Mouse (Mus musculus) stomach, embryonic 14.5 days (tissue): ENCODE measurements around the gene Nelfa. TPM values are rescaled to one million over a fixed set of nuclear protein-coding genes. Genes with fewer than 3 reads are reported as not detected.

Source experiments
- ATAC-seq: fragments of 200-750 bp; cut with Nextera tagmentation; 2 replicates; pipeline ENCODE4 v1.8.0; 2017; ENCODE audit warnings: low read depth, moderate TSS enrichment; ENCODE audit not compliant: insufficient number of reproducible peaks, insufficient read depth, low FRiP score
- H3K27ac ChIP-seq: fragments of 300-500 bp; sonication (generic); 2 replicates; pipeline ENCODE4 v1.5.1; 2014; ENCODE audit warnings: mild to moderate bottlenecking, low read length, moderate library complexity, mixed read lengths
- H3K27me3 ChIP-seq: fragments of 300-500 bp; sonication (generic); 2 replicates; pipeline ENCODE4 v1.6.1; 2014; ENCODE audit warnings: low read length, control low read depth, mixed read lengths; ENCODE audit not compliant: control insufficient read depth, insufficient read depth
- H3K36me3 ChIP-seq: fragments of 300-500 bp; sonication (generic); 2 replicates; pipeline ENCODE4 v1.6.1; 2014; ENCODE audit warnings: mild to moderate bottlenecking, control low read depth, low read length, moderate library complexity, mixed read lengths; ENCODE audit not compliant: control insufficient read depth, insufficient read depth
- H3K4me1 ChIP-seq: fragments of 300-500 bp; sonication (generic); 2 replicates; pipeline ENCODE4 v1.6.1; 2014; ENCODE audit warnings: low read length, control low read depth, mixed read lengths; ENCODE audit not compliant: control insufficient read depth, insufficient read depth
- H3K4me2 ChIP-seq: fragments of 300-500 bp; sonication (generic); replicated peaks from 2 replicates; pipeline ENCODE4 v1.6.1; 2014; ENCODE audit warnings: low read depth, low read length, control low read depth
- H3K4me3 ChIP-seq: fragments of 300-500 bp; sonication (generic); 2 replicates; pipeline ENCODE4 v1.5.1; 2014; ENCODE audit warnings: low read depth, low read length, control low read depth
- H3K9ac ChIP-seq: fragments of 300-500 bp; sonication (generic); replicated peaks from 2 replicates; pipeline ENCODE4 v1.6.1; 2014; ENCODE audit warnings: low read depth, mild to moderate bottlenecking, control low read depth, low read length, moderate library complexity, mixed read lengths
- H3K9me3 ChIP-seq: fragments of 300-500 bp; sonication (generic); 2 replicates; pipeline ENCODE4 v1.6.1; 2016; ENCODE audit warnings: low read depth, low read length, control low read depth; ENCODE audit not compliant: control insufficient read depth
- WGBS: fragments of 180-500 bp; shearing (Covaris S2); extraction: QIAGEN DNeasy Blood & Tissue Kit; methylation state at CpG from one replicate; pipeline ENCODE4 v1.1.7; 2014; 5-methylcytosine and 5-hydroxymethylcytosine counted together
- polyA plus RNA-seq: library from polyadenylated mRNA; unstranded; fragments of >200 nt; fragmentation: Nextera tagmentation; extraction: Ambion mirVana; gene quantifications from 2 replicates; pipeline ENCODE4 v1.2.1, GENCODE M21; 2014

Nelfa gene
- polyA plus RNA-seq, 1 experiment from 2014 or later, result 46.7 TPM

GRCm38 (mm10) chr5:33903176-33903575, 33.0 kb downstream of the Nelfa start:
- Histone ChIP-seq H3K4me2 (no peak overlapping the region), H3K4me3 (no peak overlapping the region), H3K9ac (no peak overlapping the region), H3K4me1 (no peaks in the 10 kb centered on the region), H3K36me3 (peaks cover 47% of the 10 kb centered on the region), H3K9me3 (no peaks in the 10 kb centered on the region), H3K27me3 (no peaks in the 10 kb centered on the region), H3K27ac (no peak overlapping the region)
- ATAC-seq, result no peak
- WGBS, result 92% methylated on average over 9 of the region's 9 CpGs

DNA sequence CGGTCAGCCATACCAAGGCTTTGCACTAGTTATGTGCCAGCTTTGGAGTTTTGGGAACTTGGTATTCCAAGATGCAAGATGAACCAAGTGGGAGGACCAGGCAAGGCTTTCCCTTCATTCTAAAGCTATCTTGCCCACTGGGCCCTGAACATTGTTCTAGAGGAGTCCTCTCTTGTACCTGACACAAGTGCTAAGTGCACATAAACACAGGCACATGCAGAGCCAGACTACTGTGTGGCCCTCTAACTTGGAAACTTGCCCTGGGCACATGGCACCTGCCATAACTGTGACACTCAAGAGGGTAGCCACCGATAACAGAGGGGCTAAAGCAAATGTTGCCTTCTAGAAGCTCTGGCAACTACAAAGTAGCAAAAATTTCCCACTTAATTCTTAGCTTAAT, 33.5 kb downstream of the Nelfa start:
- Histone ChIP-seq H3K36me3 (peaks cover 50% of the 10 kb centered on the region), H3K27ac (no peak overlapping the region), H3K4me3 (no peak overlapping the region), H3K4me1 (no peaks in the 10 kb centered on the region), H3K27me3 (no peaks in the 10 kb centered on the region), H3K4me2 (no peak overlapping the region), H3K9me3 (no peaks in the 10 kb centered on the region), H3K9ac (no peak overlapping the region)
- ATAC-seq, result no peak
- WGBS, result 96% methylated on average over 2 of the region's 2 CpGs

GRCm38 (mm10) chr5:33901278-33901677, 34.9 kb downstream of the Nelfa start:
- H3K27ac ChIP-seq, result no peak overlapping the region
- peaks cover 62% of the 10 kb centered on the region for H3K36me3 ChIP-seq
- H3K9me3 ChIP-seq, result no peaks in the 10 kb centered on the region
- no peaks in the 10 kb centered on the region for H3K27me3 ChIP-seq
- H3K4me3 ChIP-seq, result no peak overlapping the region
- 80% methylated on average over 3 of the region's 3 CpGs for WGBS
- no peak overlapping the region for H3K4me2 ChIP-seq
- no peak overlapping the region for H3K9ac ChIP-seq
- no peak for ATAC-seq
- H3K4me1 ChIP-seq, result no peaks in the 10 kb centered on the region

DNA sequence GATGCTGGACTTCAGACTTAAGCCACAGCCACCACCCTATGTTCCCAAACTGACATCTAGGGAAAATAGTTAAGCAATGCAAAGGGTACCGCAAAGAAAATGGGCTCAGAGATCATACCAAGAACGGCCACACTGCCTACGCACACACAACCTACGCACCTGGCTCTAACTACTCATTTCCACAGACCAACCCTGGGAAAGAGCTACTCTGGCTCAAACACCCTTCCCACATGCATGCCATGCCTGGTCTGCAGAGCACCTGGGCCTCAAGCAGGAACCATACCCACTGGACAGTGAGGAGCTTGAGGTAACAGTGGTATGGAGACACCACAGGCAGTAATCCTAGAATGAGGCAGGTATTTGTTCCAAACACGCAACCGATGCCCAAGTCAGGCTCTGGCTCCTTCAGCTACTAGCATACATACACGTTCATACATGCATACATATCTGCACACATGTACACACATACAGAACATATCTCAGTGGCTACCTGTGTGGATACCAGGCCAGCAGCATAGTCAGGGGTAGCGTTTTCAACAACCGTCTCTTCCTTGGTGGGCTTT, 35.4 kb downstream of the Nelfa start:
- H3K27me3 ChIP-seq, result no peaks in the 10 kb centered on the region
- H3K9me3 ChIP-seq, result no peaks in the 10 kb centered on the region
- H3K4me3 ChIP-seq, result no peak overlapping the region
- H3K36me3 ChIP-seq, result peaks cover 67% of the 10 kb centered on the region
- no peak overlapping the region for H3K27ac ChIP-seq
- no peak overlapping the region for H3K4me2 ChIP-seq
- no peak overlapping the region for H3K9ac ChIP-seq
- ATAC-seq, result no peak
- WGBS, result 94% methylated on average over 9 of the region's 9 CpGs
- no peaks in the 10 kb centered on the region for H3K4me1 ChIP-seq

DNA sequence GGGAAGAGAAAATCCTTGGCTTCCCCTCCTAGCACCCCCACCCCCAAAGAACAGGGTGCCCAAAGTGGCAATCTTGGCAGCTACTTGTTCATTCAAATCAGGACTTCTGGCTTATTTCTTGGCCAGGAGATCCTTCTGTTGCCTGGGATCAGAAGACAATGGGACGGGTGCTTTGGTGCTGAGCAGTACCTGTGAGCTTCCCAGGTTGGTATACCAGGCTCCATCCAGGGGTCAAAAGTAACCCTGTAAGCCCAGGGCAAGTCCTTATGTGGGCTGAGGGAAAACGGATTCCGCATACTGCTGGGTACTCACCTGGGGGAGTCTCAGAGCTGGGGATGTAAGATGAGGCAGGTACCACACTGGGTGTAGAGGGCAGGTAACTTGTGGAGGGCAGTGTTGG, 36.1 kb downstream of the Nelfa start:
- Histone ChIP-seq H3K9me3 (no peaks in the 10 kb centered on the region), H3K27me3 (no peaks in the 10 kb centered on the region), H3K9ac (no peak overlapping the region), H3K4me3 (no peak overlapping the region), H3K36me3 (peaks cover 74% of the 10 kb centered on the region), H3K27ac (no peak overlapping the region), H3K4me2 (no peak overlapping the region), H3K4me1 (no peaks in the 10 kb centered on the region)
- WGBS, result 88% methylated on average over 3 of the region's 3 CpGs
- ATAC-seq, result no peak

GRCm38 (mm10) chr5:33899245-33899644, 37.0 kb downstream of the Nelfa start:
- Histone ChIP-seq H3K27ac (no peak overlapping the region), H3K4me3 (no peak overlapping the region), H3K4me2 (no peak overlapping the region), H3K27me3 (no peaks in the 10 kb centered on the region), H3K36me3 (peaks cover 82% of the 10 kb centered on the region), H3K9me3 (no peaks in the 10 kb centered on the region), H3K9ac (no peak overlapping the region), H3K4me1 (no peaks in the 10 kb centered on the region)
- 91% methylated on average over 3 of the region's 3 CpGs for WGBS
- no peak for ATAC-seq

DNA sequence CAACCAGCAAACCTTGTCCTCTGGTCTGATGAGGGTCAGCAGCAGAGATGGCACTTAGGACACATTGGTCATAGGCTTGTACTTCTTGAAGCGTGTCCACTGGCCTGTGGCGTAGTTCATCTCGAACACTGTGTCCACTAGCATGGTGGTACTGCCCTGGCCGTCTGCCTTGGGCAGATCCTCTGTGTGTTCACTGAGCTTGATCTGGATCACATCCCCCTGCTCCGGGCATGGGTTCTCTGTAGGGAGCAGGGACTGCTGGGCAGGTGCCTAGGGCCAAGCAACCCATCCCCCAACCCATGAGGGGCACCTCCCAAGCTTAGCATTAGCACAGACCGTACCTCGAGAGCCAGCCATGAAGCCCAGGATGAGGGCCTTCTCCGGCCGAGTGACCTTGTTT, 37.5 kb downstream of the Nelfa start:
- ATAC-seq, result no peak
- no peak overlapping the region for H3K4me3 ChIP-seq
- peaks cover 87% of the 10 kb centered on the region for H3K36me3 ChIP-seq
- no peaks in the 10 kb centered on the region for H3K4me1 ChIP-seq
- WGBS, result 88% methylated on average over 9 of the region's 9 CpGs
- no peaks in the 10 kb centered on the region for H3K9me3 ChIP-seq
- no peak overlapping the region for H3K9ac ChIP-seq
- H3K4me2 ChIP-seq, result no peak overlapping the region
- H3K27me3 ChIP-seq, result no peaks in the 10 kb centered on the region
- H3K27ac ChIP-seq, result no peak overlapping the region

GRCm38 (mm10) chr5:33897158-33897557, 39.1 kb downstream of the Nelfa start:
- 77% methylated on average over 2 of the region's 2 CpGs for WGBS
- H3K4me1 ChIP-seq, result no peaks in the 10 kb centered on the region
- no peaks in the 10 kb centered on the region for H3K27me3 ChIP-seq
- ATAC-seq, result no peak
- H3K4me2 ChIP-seq, result no peak overlapping the region
- no peaks in the 10 kb centered on the region for H3K9me3 ChIP-seq
- no peak overlapping the region for H3K4me3 ChIP-seq
- no peak overlapping the region for H3K9ac ChIP-seq
- no peak overlapping the region for H3K27ac ChIP-seq
- peaks cover 90% of the 10 kb centered on the region for H3K36me3 ChIP-seq

DNA sequence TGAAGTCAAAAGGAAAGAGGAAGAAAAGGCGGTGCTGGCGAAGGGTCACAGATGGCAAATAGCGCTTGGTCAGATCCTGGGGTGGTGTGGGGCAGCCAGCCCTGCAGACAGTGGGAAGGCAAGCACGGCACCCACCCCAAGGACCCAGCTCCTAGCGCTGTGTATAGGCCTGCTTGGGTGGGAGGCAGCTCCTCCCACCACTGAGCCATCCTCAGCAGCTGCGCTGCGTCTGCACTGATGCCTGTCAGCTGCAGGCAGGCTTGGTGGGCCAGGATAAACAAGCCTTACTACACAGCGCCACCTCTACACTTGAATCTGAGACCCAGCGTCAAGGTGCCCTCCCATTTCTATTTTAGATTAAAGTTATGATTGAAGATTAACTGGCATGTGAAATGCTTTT, 41.1 kb downstream of the Nelfa start:
- Histone ChIP-seq H3K36me3 (peaks cover 87% of the 10 kb centered on the region), H3K4me1 (no peaks in the 10 kb centered on the region), H3K4me3 (no peak overlapping the region), H3K27ac (no peak overlapping the region), H3K4me2 (no peak overlapping the region), H3K9me3 (no peaks in the 10 kb centered on the region), H3K27me3 (no peaks in the 10 kb centered on the region), H3K9ac (no peak overlapping the region)
- whole genome bisulfite sequencing, result 66% methylated on average over 9 of the region's 9 CpGs
- ATAC-seq, result no peak
